Mouse (Mus musculus): ENCODE measurements around the gene Xylb. TPM values are rescaled to one million over a fixed set of nuclear protein-coding genes. Genes with fewer than 3 reads are reported as not detected.

Gene Xylb
- total RNA-seq, 2 experiments from 2014 or later = 4.1 to 4.3 TPM

GRCm38 (mm10) chr9:119401351-119401750 is 44.2 kb downstream of the Xylb start:
- peak in 1 of 2 experiments; percentile 38 for DNase-seq (ENCODE audit: low spot score in 2 of 2)

DNA sequence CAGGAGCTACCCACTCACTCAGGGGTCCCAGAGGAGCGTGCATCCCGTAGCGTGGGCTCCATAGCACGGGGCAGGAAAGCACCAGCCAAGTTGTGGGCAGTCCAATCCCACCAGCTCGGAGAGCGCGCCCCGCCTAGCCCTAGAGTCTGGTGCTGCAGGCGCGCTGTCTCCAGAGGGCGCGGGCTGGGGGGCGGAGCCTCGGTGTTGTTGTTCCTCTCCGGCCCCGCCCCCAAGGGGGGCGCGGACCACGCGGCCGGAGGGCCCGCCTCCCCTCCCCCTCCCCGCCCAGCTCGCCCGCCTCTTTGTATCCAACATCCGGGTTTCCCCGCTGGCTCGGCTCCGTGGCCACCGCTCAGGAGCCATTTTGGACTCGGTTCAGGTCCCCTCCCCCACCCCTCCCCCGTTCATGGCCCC is 44.6 kb downstream of the Xylb start, which contains the start of gene Acvr2b:
Gene Acvr2b (plus strand): TSS at position 318 of the 414 bp plus-strand sequence.
- peak; percentile 90 to 93 for DNase-seq (ENCODE audit: low spot score in 2 of 2)

- peak; percentile 31 to 58 for DNase-seq (ENCODE audit: low spot score in 2 of 2)
Observed at GRCm38 (mm10) chr9:119402253-119403235, 45.4 kb downstream of the Xylb start.

DNA sequence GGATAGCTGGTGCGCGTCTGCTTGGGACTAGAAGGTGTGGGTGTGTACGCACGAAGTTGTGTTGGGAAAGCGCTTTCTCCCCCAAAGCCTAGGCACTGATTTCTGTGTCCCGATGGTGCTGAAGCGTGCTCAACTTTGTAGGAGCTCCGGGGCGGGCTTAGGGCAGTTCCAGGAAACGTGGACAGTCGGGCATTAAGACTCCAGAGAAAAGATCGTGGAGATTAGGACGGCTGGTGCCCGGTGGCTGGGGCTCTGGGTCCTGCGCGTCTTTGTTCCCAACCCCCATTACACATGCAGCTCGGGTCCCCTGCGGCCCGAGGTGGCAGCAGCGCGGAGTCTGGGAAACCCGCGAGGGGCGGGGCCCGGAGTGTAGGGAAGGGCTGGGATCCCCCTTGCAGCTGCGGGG is 46.1 kb downstream of the Xylb start:
- peak; percentile 28 to 36 for DNase-seq (ENCODE audit: low spot score in 2 of 2)

GRCm38 (mm10) chr9:119404090-119404489 is 46.9 kb downstream of the Xylb start:
- DNase-seq (ENCODE audit: low spot score in 2 of 2) = no peak

DNA sequence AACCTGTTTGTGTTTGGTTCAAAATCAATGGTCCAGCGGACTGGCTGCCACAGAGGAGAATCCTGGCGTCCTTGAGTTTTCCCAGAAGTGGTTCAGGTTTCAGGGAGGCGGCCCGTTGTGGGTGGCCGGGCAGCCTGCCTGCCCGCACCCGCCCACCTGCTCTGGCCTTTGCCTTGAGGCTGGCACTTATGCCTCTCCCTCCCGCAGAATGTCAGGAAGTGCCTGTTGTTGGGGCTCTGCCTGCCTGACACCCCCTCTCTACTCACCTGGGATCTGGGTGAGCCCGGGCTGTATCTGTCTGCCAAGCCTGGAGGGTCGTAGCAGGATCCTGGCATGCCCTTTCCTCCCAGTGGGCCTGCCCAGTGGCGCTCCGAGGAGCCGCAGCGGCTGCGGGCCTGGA is 50.7 kb downstream of the Xylb start:
- no peak for DNase-seq (ENCODE audit: low spot score in 2 of 2)

GRCm38 (mm10) chr9:119408898-119409664 is 51.9 kb downstream of the Xylb start:
- peak in 1 of 2 experiments; percentile 18 for DNase-seq (ENCODE audit: low spot score in 2 of 2)

DNA sequence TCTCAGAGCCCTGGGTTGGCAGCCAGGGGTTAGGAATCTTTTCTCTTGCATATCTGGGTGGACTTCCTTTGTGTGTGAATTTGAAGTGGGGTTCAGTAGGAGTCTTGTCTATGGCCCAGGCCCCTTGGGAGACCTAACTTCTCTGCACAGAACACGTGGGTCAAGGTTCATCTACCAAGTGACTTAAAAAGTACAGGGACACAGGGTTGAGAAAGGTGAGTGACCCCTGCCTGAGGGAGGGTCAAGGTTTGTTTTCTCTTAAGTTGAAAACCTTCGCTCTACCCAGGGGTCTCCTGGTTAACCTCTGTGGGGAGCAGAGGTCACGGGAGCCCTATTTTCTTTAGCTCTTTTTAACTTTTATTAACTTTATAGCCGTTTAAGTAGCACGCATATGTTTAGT is 52.7 kb downstream of the Xylb start:
- no peak for DNase-seq (ENCODE audit: low spot score in 2 of 2)

GRCm38 (mm10) chr9:119418025-119418424 is 60.8 kb downstream of the Xylb start:
- DNase-seq (ENCODE audit: low spot score in 2 of 2) = no peak

- DNase-seq (ENCODE audit: low spot score in 2 of 2) = no peak
Observed at GRCm38 (mm10) chr9:119419852-119420438, 62.8 kb downstream of the Xylb start.

- DNase-seq (ENCODE audit: low spot score in 2 of 2) = no peak
Observed at GRCm38 (mm10) chr9:119425217-119425975, 68.2 kb downstream of the Xylb start.

GRCm38 (mm10) chr9:119425976-119426415 is 68.8 kb downstream of the Xylb start:
- DNase-seq (ENCODE audit: low spot score in 2 of 2) = no peak

DNA sequence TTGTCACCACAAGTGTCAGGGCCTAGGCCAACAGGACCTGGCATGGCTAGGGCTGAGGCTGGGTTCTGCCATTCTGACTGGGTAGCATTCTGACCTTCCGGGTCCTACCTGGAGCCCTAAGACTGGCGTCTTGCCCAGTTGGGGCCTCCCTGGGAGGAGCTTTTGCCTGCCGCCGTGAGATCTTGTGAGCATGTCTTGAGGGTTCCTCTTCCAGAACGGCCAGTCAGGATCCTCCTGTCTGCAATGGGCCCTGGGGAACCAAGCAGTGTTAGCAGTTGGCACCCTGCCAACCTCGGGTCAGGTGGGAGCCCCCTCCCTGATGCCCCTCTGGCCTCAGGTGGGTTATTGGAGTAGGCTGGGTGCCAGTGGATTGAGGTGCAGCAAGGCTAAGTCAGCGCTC is 69.3 kb downstream of the Xylb start:
- no peak for DNase-seq (ENCODE audit: low spot score in 2 of 2)

DNA sequence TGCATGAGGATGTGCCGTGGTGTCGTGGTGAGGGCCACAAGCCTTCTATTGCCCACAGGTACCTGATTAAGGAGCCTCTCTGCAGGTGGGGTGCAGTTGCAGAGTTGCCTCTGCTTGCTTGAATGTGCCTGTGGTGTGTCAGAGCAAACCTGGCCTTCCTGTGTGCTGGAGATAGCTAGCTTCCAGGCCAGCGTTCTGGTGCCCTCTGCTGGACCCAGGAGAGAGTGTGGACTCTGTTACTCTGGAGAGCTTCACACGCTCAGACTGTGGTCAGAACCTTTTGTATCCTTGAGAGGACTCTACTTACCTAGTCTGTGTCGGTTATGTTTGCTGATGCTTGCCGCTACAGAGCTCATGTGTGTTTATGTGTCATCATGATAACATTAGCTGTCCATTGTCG is 73.1 kb downstream of the Xylb start:
- DNase-seq (ENCODE audit: low spot score in 2 of 2) = peak; percentile 83 to 84

DNA sequence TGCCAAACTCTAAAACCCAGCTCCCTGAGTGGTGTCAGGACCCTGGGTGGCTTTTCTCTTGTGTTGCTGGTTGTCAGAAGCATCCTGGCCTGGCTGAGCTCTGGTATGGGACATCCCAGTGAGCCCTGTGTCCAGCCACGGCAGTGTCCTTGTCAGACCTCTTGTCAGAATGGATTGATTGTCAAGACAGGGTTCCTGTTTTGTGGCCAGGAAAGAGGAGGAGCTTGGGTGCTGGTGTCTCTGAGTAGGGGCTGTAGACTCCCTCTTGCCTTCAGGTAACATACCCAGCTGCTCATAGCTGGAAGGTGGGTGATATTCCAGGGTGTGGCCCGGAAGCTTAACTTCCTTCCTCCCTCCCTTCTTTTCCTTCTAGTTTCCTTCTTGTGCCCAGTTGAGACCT is 78.7 kb downstream of the Xylb start:
- no peak for DNase-seq (ENCODE audit: low spot score in 2 of 2)

- no peak for DNase-seq (ENCODE audit: low spot score in 2 of 2)
Observed at GRCm38 (mm10) chr9:119438065-119438464, 80.9 kb downstream of the Xylb start.

- no peak for DNase-seq (ENCODE audit: low spot score in 2 of 2)
Observed at GRCm38 (mm10) chr9:119438498-119439000, 81.4 kb downstream of the Xylb start.
